Mouse (Mus musculus): ENCODE data around the gene Zfp128.
"Not testable (repeated sequence)": the region's sequence is repeated elsewhere in the genome, so short reads cannot be mapped to it uniquely, and the experiment has no call there.

GRCm38 (mm10) chr7:12920495-12920894 is 39.5 kb downstream of the Zfp128 start:
- not testable (repeated sequence) for TF ChIP-seq CTCF (IDR thresholded peaks at IDR 0.05; ENCODE audit: control insufficient read depth, insufficient read depth, insufficient replicate concordance, low read depth, low read length); POLR2A (IDR thresholded peaks at IDR 0.05; ENCODE audit: control insufficient read depth, low read depth, low read length)

Measured in testis, adult 2 months (tissue).